Mouse (Mus musculus) neural tube, embryonic 13.5 days (tissue): ENCODE data around the gene Zscan2. TPM values are rescaled to one million over a fixed set of nuclear protein-coding genes. Genes with fewer than 3 reads are reported as not detected.

ENCODE experiments used
- ATAC-seq: fragments of 200-750 bp; cut with Nextera tagmentation; 2 replicates; pipeline ENCODE4 v1.8.0; 2017; ENCODE audit warnings: low read depth, mild to moderate bottlenecking, moderate TSS enrichment, moderate library complexity
- H3K27ac ChIP-seq: fragments of 300-500 bp; sonication (generic); replicated peaks from 2 replicates; pipeline ENCODE4 v1.5.1; 2015; ENCODE audit warnings: moderate library complexity, mild to moderate bottlenecking, inconsistent platforms
- H3K27me3 ChIP-seq: fragments of 300-500 bp; sonication (generic); 2 replicates; pipeline ENCODE4 v1.6.1; 2015; ENCODE audit warnings: mild to moderate bottlenecking, inconsistent platforms
- H3K36me3 ChIP-seq: fragments of 300-500 bp; sonication (generic); 2 replicates; pipeline ENCODE4 v1.6.1; 2015; ENCODE audit warnings: mild to moderate bottlenecking, inconsistent platforms
- H3K4me1 ChIP-seq: fragments of 300-500 bp; sonication (generic); replicated peaks from 2 replicates; pipeline ENCODE4 v1.6.1; 2015; ENCODE audit warnings: inconsistent platforms
- H3K4me2 ChIP-seq: fragments of 300-500 bp; sonication (generic); 2 replicates; pipeline ENCODE4 v1.6.1; 2015; ENCODE audit warnings: inconsistent platforms, mild to moderate bottlenecking, moderate library complexity
- H3K4me3 ChIP-seq: fragments of 300-500 bp; sonication (generic); 2 replicates; pipeline ENCODE4 v1.5.1; 2015; ENCODE audit warnings: mild to moderate bottlenecking, inconsistent platforms
- H3K9ac ChIP-seq: fragments of 300-500 bp; sonication (generic); 2 replicates; pipeline ENCODE4 v1.6.1; 2015; ENCODE audit warnings: moderate library complexity, mild to moderate bottlenecking, inconsistent platforms
- H3K9me3 ChIP-seq: fragments of 300-500 bp; sonication (generic); 2 replicates; pipeline ENCODE4 v1.6.1; 2016; ENCODE audit warnings: inconsistent platforms
- WGBS: fragments of 180-500 bp; shearing (Covaris S2); methylation state at CpG from one replicate; pipeline ENCODE4 v1.1.7; 2015; 5-methylcytosine and 5-hydroxymethylcytosine counted together
- polyA plus RNA-seq: library from polyadenylated mRNA; unstranded; fragments of >200 nt; fragmentation: Nextera tagmentation; extraction: Ambion mirVana; gene quantifications from 2 replicates; pipeline ENCODE4 v1.2.1, GENCODE M21; 2015

The Zscan2 gene
- polyA plus RNA-seq, 1 experiment from 2014 or later: 5.3 TPM

GRCm38 (mm10) chr7:80865521-80865920, 4.8 kb downstream of the Zscan2 start:
- Histone ChIP-seq H3K4me3 (no peak overlapping the region), H3K27me3 (no peaks in the 10 kb centered on the region), H3K36me3 (peaks cover 76% of the 10 kb centered on the region), H3K27ac (no peak overlapping the region), H3K9me3 (no peaks in the 10 kb centered on the region), H3K9ac (no peak overlapping the region), H3K4me1 (peaks cover 54% of the 10 kb centered on the region), H3K4me2 (no peak overlapping the region)
- WGBS: 93% methylated on average over 7 of the region's 7 CpGs
- ATAC-seq: no peak

GRCm38 (mm10) chr7:80866514-80867147, 5.9 kb downstream of the Zscan2 start:
- Histone ChIP-seq H3K4me3 (no peak overlapping the region), H3K4me2 (no peak overlapping the region), H3K27me3 (no peaks in the 10 kb centered on the region), H3K9ac (no peak overlapping the region), H3K27ac (no peak overlapping the region), H3K4me1 (peaks cover 52% of the 10 kb centered on the region), H3K9me3 (no peaks in the 10 kb centered on the region), H3K36me3 (peaks cover 82% of the 10 kb centered on the region)
- ATAC-seq: no peak
- 88% methylated on average over 7 of the region's 7 CpGs for WGBS

GRCm38 (mm10) chr7:80868686-80869085, 8.0 kb downstream of the Zscan2 start:
- ATAC-seq: no peak
- WGBS: 94% methylated on average over 2 of the region's 2 CpGs
- no peaks in the 10 kb centered on the region for H3K9me3 ChIP-seq
- no peak overlapping the region for H3K4me3 ChIP-seq
- H3K4me2 ChIP-seq: no peak overlapping the region
- H3K27ac ChIP-seq: no peak overlapping the region
- peaks cover 4% of the 10 kb centered on the region; the same call in 1 of the 2 replicates for H3K27me3 ChIP-seq
- H3K9ac ChIP-seq: no peak overlapping the region
- peaks cover 31% of the 10 kb centered on the region for H3K4me1 ChIP-seq
- H3K36me3 ChIP-seq: peaks cover 93% of the 10 kb centered on the region

- no peak overlapping the region for H3K4me2 ChIP-seq
- H3K9ac ChIP-seq: no peak overlapping the region
- no peaks in the 10 kb centered on the region for H3K4me1 ChIP-seq
- peaks cover 92% of the 10 kb centered on the region for H3K36me3 ChIP-seq
- no peak overlapping the region for H3K4me3 ChIP-seq
- H3K27ac ChIP-seq: no peak overlapping the region
- no peaks in the 10 kb centered on the region for H3K9me3 ChIP-seq
- ATAC-seq: no peak
- peaks cover 7% of the 10 kb centered on the region for H3K27me3 ChIP-seq
- 81% methylated on average over 5 of the region's 5 CpGs for WGBS
These were observed 12.3 kb downstream of the Zscan2 start for GRCm38 (mm10) chr7:80873038-80873437.

- Histone ChIP-seq H3K27ac (no peak overlapping the region), H3K9ac (no peak overlapping the region), H3K27me3 (peaks cover 7% of the 10 kb centered on the region), H3K4me2 (no peak overlapping the region), H3K36me3 (peaks cover 88% of the 10 kb centered on the region), H3K4me1 (no peaks in the 10 kb centered on the region), H3K9me3 (no peaks in the 10 kb centered on the region), H3K4me3 (no peak overlapping the region)
- no peak for ATAC-seq
- WGBS: 97% methylated on average over 2 of the region's 2 CpGs
These were observed 12.9 kb downstream of the Zscan2 start for GRCm38 (mm10) chr7:80873631-80874030.

DNA sequence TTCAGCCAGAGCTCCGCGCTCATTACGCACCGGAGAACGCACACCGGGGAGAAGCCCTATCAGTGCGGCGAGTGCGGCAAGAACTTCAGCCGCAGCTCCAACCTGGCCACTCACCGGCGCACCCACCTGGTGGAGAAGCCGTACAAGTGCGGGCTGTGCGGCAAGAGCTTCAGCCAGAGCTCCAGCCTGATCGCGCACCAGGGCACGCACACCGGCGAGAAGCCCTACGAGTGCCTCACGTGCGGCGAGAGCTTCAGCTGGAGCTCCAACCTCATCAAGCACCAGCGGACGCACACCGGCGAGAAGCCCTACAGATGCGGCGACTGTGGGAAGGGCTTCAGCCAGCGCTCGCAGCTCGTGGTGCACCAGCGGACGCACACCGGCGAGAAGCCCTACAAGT, 15.0 kb downstream of the Zscan2 start:
- Histone ChIP-seq H3K9ac (no peak overlapping the region), H3K4me2 (no peak overlapping the region), H3K27ac (no peak overlapping the region), H3K36me3 (peaks cover 67% of the 10 kb centered on the region), H3K27me3 (peaks cover 7% of the 10 kb centered on the region), H3K4me1 (no peaks in the 10 kb centered on the region), H3K4me3 (no peak overlapping the region), H3K9me3 (no peaks in the 10 kb centered on the region)
- ATAC-seq: no peak
- WGBS: 28% methylated on average over 37 of the region's 37 CpGs

- peak; percentile 79 for ATAC-seq
- H3K4me3 ChIP-seq: 0 out of 2 replicates have a peak overlapping the region, but pooled peaks have one; percentile 6
These were observed 22.2 kb downstream of the Zscan2 start for GRCm38 (mm10) chr7:80882830-80883505.

GRCm38 (mm10) chr7:80885666-80886065, 24.9 kb downstream of the Zscan2 start:
- Histone ChIP-seq H3K4me2 (no peak overlapping the region), H3K9me3 (no peaks in the 10 kb centered on the region), H3K4me1 (peaks cover 23% of the 10 kb centered on the region), H3K27me3 (no peaks in the 10 kb centered on the region), H3K36me3 (peaks cover 11% of the 10 kb centered on the region), H3K4me3 (no peak overlapping the region), H3K27ac (no peak overlapping the region), H3K9ac (no peak overlapping the region)
- ATAC-seq: no peak
- WGBS: 15% methylated on average over 1 of the region's 1 CpGs

More at GRCm38 (mm10) chr7:80882830-80883505, 22.2 kb downstream of the Zscan2 start:
- peaks cover 2% of the 10 kb centered on the region for H3K36me3 ChIP-seq
- no peaks in the 10 kb centered on the region for H3K9me3 ChIP-seq
- peaks cover 8% of the 10 kb centered on the region for H3K4me1 ChIP-seq
- WGBS: 28% methylated on average over 14 of the region's 14 CpGs
- no peak overlapping the region for H3K27ac ChIP-seq
- no peak overlapping the region for H3K9ac ChIP-seq
- peak overlapping the region; percentile 41 for H3K4me2 ChIP-seq
- no peaks in the 10 kb centered on the region for H3K27me3 ChIP-seq

- ATAC-seq: peak; percentile 37
- no peaks in the 10 kb centered on the region for H3K27me3 ChIP-seq
- 67% methylated on average over 7 of the region's 7 CpGs for WGBS
These were observed 27.9 kb downstream of the Zscan2 start for GRCm38 (mm10) chr7:80888595-80888994.

GRCm38 (mm10) chr7:80889021-80889511, 28.3 kb downstream of the Zscan2 start:
- ATAC-seq: peak; percentile 88
- peaks cover 45% of the 10 kb centered on the region for H3K36me3 ChIP-seq
- no peak overlapping the region for H3K4me3 ChIP-seq
- peaks cover 15% of the 10 kb centered on the region for H3K4me1 ChIP-seq
- peak overlapping the region; percentile 84 for H3K27ac ChIP-seq
- H3K9me3 ChIP-seq: no peaks in the 10 kb centered on the region
- peak overlapping the region; percentile 44; the same call in 1 of the 2 replicates for H3K9ac ChIP-seq
- H3K4me2 ChIP-seq: no peak overlapping the region
- no peaks in the 10 kb centered on the region for H3K27me3 ChIP-seq
- 33% methylated on average over 9 of the region's 9 CpGs for WGBS

More at GRCm38 (mm10) chr7:80888595-80888994, 27.9 kb downstream of the Zscan2 start:
- Histone ChIP-seq H3K4me3 (no peak overlapping the region), H3K4me1 (peaks cover 15% of the 10 kb centered on the region), H3K9me3 (no peaks in the 10 kb centered on the region), H3K9ac (no peak overlapping the region), H3K4me2 (no peak overlapping the region), H3K27ac (peak overlapping the region; percentile 84), H3K36me3 (peaks cover 40% of the 10 kb centered on the region)

GRCm38 (mm10) chr7:80889841-80890241, 29.1 kb downstream of the Zscan2 start:
- Histone ChIP-seq H3K9ac (peak overlapping the region; percentile 44; the same call in 1 of the 2 replicates), H3K4me1 (peaks cover 15% of the 10 kb centered on the region), H3K27ac (peak overlapping the region; percentile 84), H3K36me3 (peaks cover 52% of the 10 kb centered on the region), H3K9me3 (no peaks in the 10 kb centered on the region), H3K27me3 (no peaks in the 10 kb centered on the region), H3K4me3 (no peak overlapping the region), H3K4me2 (no peak overlapping the region)
- no peak for ATAC-seq
- WGBS: 78% methylated on average over 13 of the region's 13 CpGs

- H3K4me2 ChIP-seq: no peak overlapping the region
- peak overlapping the region; percentile 23; the same call in 1 of the 2 replicates for H3K27ac ChIP-seq
- peaks cover 80% of the 10 kb centered on the region for H3K36me3 ChIP-seq
- WGBS: 94% methylated on average over 15 of the region's 15 CpGs
- no peak for ATAC-seq
- H3K9ac ChIP-seq: no peak overlapping the region
- H3K4me3 ChIP-seq: no peak overlapping the region
- H3K9me3 ChIP-seq: no peaks in the 10 kb centered on the region
- peaks cover 15% of the 10 kb centered on the region for H3K4me1 ChIP-seq
- H3K27me3 ChIP-seq: no peaks in the 10 kb centered on the region
These were observed 32.5 kb downstream of the Zscan2 start for GRCm38 (mm10) chr7:80893086-80893752.
